Mouse (Mus musculus) limb, embryonic 10.5 days (tissue): ENCODE results near the gene Ifnb1. TPM values are rescaled to one million over a fixed set of nuclear protein-coding genes. Genes with fewer than 3 reads are reported as not detected.

Experiments
- DNase-seq: peaks from one replicate; pipeline ENCODE4 v3.0.0-alpha.2; 2017; ENCODE audit warnings: low spot score
- H3K27ac ChIP-seq: fragments of 300-500 bp; sonication (generic); 2 replicates; pipeline ENCODE4 v1.5.1; 2016; ENCODE audit warnings: mild to moderate bottlenecking
- H3K27me3 ChIP-seq: fragments of 300-500 bp; sonication (generic); 2 replicates; pipeline ENCODE4 v1.6.1; 2016; ENCODE audit warnings: low read depth, mild to moderate bottlenecking; ENCODE audit not compliant: poor library complexity, severe bottlenecking
- H3K36me3 ChIP-seq: fragments of 300-500 bp; sonication (generic); 2 replicates; pipeline ENCODE4 v1.6.1; 2016; ENCODE audit warnings: mild to moderate bottlenecking, moderate library complexity
- H3K4me1 ChIP-seq: fragments of 300-500 bp; sonication (generic); 2 replicates; pipeline ENCODE4 v1.6.1; 2016
- H3K4me3 ChIP-seq: fragments of 300-500 bp; sonication (generic); 2 replicates; pipeline ENCODE4 v1.5.1; 2016; ENCODE audit warnings: mild to moderate bottlenecking, moderate library complexity
- H3K9me3 ChIP-seq: fragments of 300-500 bp; sonication (generic); replicated peaks from 2 replicates; pipeline ENCODE4 v1.6.1; 2016; ENCODE audit warnings: mild to moderate bottlenecking
- WGBS: fragments of 180-500 bp; shearing (Covaris S2); methylation state at CpG from one replicate; pipeline ENCODE4 v1.1.7; 2016; 5-methylcytosine and 5-hydroxymethylcytosine counted together
- polyA plus RNA-seq: library from polyadenylated mRNA; unstranded; fragments of >200 nt; fragmentation: Nextera tagmentation; extraction: Ambion mirVana; gene quantifications from 2 replicates; pipeline ENCODE4 v1.2.1, GENCODE M21; 2016

The Ifnb1 gene
- polyA plus RNA-seq, 1 experiment from 2014 or later = not detected

DNA sequence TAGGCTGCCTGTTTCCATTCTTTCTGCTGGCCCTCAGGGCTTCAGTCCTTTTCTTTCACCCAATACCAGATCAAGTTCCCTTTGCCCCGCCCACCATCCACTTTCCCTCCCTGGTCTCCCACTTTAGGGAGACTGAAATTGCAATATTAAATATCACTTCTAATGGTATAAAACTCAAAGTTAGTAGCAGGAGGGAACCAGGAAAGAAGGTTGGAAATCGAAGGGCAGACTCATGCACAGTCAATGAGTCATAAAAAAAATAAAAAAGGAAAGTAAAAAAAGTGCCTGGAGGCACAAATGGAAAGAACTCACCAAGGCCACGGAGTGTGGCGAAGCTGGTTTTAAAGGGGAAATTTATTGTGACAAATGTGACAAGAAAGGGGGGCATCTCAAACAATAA lies 7.7 kb upstream of the Ifnb1 start:
- H3K9me3 ChIP-seq = no peaks in the 10 kb centered on the region
- H3K4me3 ChIP-seq = no peak overlapping the region
- H3K27me3 ChIP-seq = no peaks in the 10 kb centered on the region
- no peaks in the 10 kb centered on the region for H3K4me1 ChIP-seq
- no peaks in the 10 kb centered on the region for H3K36me3 ChIP-seq
- H3K27ac ChIP-seq = no peak overlapping the region
- DNase-seq = no peak
- WGBS = 62% methylated on average over 4 of the region's 4 CpGs

GRCm38 (mm10) chr4:88526379-88527049 lies 3.9 kb upstream of the Ifnb1 start:
- WGBS = 87% methylated on average over 5 of the region's 5 CpGs

DNA sequence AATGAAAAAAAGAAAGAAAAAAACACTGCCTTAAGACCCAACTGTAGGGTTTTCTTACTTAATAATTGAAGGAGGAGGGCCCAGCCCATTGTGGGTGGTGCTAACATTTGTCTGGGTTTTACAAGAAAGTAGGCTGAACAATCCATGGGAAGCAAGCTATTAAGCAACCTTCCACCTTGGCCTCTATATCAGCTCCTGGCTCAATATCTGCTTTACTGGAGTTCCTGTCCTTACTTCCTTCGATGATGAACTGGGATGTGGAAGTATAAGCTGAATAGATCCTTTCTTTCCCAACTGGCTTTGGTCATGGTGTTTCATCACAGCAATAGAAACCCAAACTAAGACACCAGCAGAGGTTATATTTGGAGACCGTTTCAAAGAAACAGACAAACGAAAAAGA lies 2.8 kb upstream of the Ifnb1 start:
- no peaks in the 10 kb centered on the region for H3K27me3 ChIP-seq
- H3K36me3 ChIP-seq = no peaks in the 10 kb centered on the region
- H3K4me1 ChIP-seq = no peaks in the 10 kb centered on the region
- H3K27ac ChIP-seq = no peak overlapping the region
- 93% methylated on average over 3 of the region's 3 CpGs for WGBS
- DNase-seq = no peak
- no peak overlapping the region for H3K4me3 ChIP-seq
- H3K9me3 ChIP-seq = no peaks in the 10 kb centered on the region

More at GRCm38 (mm10) chr4:88526379-88527049, 3.9 kb upstream of the Ifnb1 start:
- Histone ChIP-seq H3K4me1 (no peaks in the 10 kb centered on the region), H3K27ac (no peak overlapping the region), H3K4me3 (no peak overlapping the region), H3K27me3 (no peaks in the 10 kb centered on the region), H3K36me3 (no peaks in the 10 kb centered on the region), H3K9me3 (no peaks in the 10 kb centered on the region)
- no peak for DNase-seq

- H3K9me3 ChIP-seq = no peaks in the 10 kb centered on the region
- H3K4me1 ChIP-seq = no peaks in the 10 kb centered on the region
- no peak for DNase-seq
- no peak overlapping the region for H3K4me3 ChIP-seq
- H3K27ac ChIP-seq = no peak overlapping the region
- no peaks in the 10 kb centered on the region for H3K36me3 ChIP-seq
- H3K27me3 ChIP-seq = no peaks in the 10 kb centered on the region
These were observed 667 bp upstream of the Ifnb1 start for GRCm38 (mm10) chr4:88523241-88523640.

- Histone ChIP-seq H3K9me3 (no peaks in the 10 kb centered on the region), H3K36me3 (no peaks in the 10 kb centered on the region), H3K27me3 (no peaks in the 10 kb centered on the region), H3K4me3 (no peak overlapping the region), H3K4me1 (peaks cover 5% of the 10 kb centered on the region; the same call in 1 of the 2 replicates), H3K27ac (no peak overlapping the region)
- DNase-seq = no peak
- WGBS = 88% methylated on average over 2 of the region's 2 CpGs
These were observed 4.6 kb downstream of the Ifnb1 start for GRCm38 (mm10) chr4:88517957-88518356.

DNA sequence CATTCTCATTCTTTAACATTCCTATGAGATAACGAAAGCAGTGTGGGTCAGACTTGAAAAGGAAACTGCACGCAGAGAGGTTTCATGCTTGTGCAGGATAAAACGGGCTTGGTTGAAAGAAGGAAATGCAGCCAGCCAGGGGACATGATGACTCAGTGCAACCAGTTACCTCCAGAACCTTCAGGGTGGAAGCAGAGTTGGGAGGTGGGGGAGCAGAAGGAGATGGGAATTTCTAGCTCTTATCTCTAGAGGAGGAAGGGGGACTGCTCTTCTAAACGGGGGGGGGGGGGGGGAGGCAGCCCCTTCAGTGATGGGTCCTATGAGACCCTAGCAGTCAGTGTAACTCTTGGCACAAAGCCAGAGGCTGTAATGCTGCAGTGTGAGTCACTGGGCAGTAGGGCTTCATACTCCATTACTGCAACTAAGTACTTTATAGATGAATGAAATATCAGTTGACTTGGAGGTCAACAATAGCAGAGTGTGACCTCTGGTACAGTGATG lies 6.8 kb downstream of the Ifnb1 start:
- no peak overlapping the region for H3K27ac ChIP-seq
- no peak overlapping the region for H3K4me3 ChIP-seq
- H3K9me3 ChIP-seq = no peaks in the 10 kb centered on the region
- DNase-seq = no peak
- H3K36me3 ChIP-seq = no peaks in the 10 kb centered on the region
- 57% methylated on average over 4 of the region's 4 CpGs for WGBS
- no peaks in the 10 kb centered on the region for H3K27me3 ChIP-seq
- H3K4me1 ChIP-seq = peaks cover 5% of the 10 kb centered on the region; the same call in 1 of the 2 replicates

DNA sequence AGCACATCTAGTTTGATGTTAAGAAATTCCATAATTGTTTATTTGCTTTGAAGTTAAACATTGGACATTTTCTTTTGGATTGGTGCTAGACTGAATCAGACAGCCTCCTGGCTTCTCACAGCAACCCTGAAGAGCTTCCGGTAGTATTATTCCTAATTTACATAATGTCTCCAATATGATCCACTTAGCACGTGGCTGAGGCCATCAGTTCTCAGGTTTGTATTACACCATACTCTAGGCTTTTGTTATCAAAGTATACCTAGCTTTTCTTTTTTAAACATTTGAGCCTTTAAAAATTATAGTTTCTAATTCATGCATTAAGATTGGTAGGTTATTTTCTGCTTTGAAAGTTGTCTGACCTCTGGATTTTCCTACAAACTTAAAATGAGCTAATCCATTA lies 7.3 kb downstream of the Ifnb1 start:
- DNase-seq = no peak
- 80% methylated on average over 2 of the region's 2 CpGs for WGBS
- no peak overlapping the region for H3K27ac ChIP-seq
- no peak overlapping the region for H3K4me3 ChIP-seq
- no peaks in the 10 kb centered on the region for H3K36me3 ChIP-seq
- H3K9me3 ChIP-seq = no peaks in the 10 kb centered on the region
- peaks cover 5% of the 10 kb centered on the region; the same call in 1 of the 2 replicates for H3K4me1 ChIP-seq
- no peaks in the 10 kb centered on the region for H3K27me3 ChIP-seq

DNA sequence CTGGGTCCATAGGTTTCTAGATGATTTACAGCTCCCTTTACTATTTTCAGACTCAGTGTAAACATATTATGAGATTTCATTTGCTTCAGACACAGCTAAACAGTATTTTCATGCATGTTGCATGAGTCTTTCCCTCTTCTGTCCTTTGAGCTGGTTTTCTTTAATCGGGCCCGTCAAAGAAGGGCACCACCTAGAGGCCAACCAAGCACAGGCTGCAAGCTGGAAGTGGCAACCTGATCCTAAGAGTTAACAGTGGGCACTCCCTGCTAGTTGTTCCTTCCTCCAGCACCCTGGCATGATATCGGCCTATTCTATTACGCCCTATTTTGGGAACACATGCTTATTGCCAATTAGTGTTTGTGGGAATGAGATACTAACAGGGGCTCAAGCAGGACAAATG lies 8.2 kb downstream of the Ifnb1 start:
- WGBS = 50% methylated on average over 4 of the region's 4 CpGs
- peak; percentile 58 for DNase-seq

GRCm38 (mm10) chr4:88513743-88514142 lies 8.8 kb downstream of the Ifnb1 start:
- 94% methylated on average over 4 of the region's 4 CpGs for WGBS
- no peak for DNase-seq
- Histone ChIP-seq H3K27me3 (no peaks in the 10 kb centered on the region), H3K4me3 (no peak overlapping the region), H3K4me1 (peaks cover 5% of the 10 kb centered on the region; the same call in 1 of the 2 replicates), H3K36me3 (no peaks in the 10 kb centered on the region), H3K9me3 (no peaks in the 10 kb centered on the region), H3K27ac (no peak overlapping the region)

More for the DNA sequence above, 8.2 kb downstream of the Ifnb1 start:
- H3K4me3 ChIP-seq = no peak overlapping the region
- H3K4me1 ChIP-seq = peaks cover 5% of the 10 kb centered on the region; the same call in 1 of the 2 replicates
- H3K36me3 ChIP-seq = no peaks in the 10 kb centered on the region
- H3K9me3 ChIP-seq = no peaks in the 10 kb centered on the region
- H3K27ac ChIP-seq = no peak overlapping the region
- no peaks in the 10 kb centered on the region for H3K27me3 ChIP-seq

- Histone ChIP-seq H3K27ac (peak overlapping the region; percentile 81), H3K36me3 (no peaks in the 10 kb centered on the region), H3K4me1 (peaks cover 14% of the 10 kb centered on the region), H3K27me3 (no peaks in the 10 kb centered on the region), H3K9me3 (no peaks in the 10 kb centered on the region), H3K4me3 (no peak overlapping the region)
- peak; percentile 54 for DNase-seq
- 39% methylated on average over 4 of the region's 4 CpGs for WGBS
These were observed 18.8 kb downstream of the Ifnb1 start for GRCm38 (mm10) chr4:88503753-88504152.

DNA sequence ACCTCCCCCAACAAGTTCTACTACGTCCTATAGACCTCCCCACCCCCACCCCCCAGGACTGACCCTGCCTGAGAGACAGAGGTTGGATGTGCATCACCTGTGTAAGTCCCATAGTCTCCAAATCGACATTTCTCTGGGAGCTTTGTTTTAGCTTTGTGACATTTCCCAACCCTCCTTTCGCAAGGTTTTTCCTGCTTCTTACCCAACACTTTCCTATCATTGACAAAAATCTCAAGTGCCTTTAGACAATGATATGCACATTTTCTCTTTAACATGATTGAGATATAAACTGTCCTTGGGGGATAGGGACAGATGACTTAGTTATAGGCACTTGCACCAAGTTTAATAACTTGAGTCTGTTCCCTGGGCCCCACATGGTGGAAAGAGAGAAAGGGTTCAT lies 21.3 kb downstream of the Ifnb1 start:
- H3K27me3 ChIP-seq = no peaks in the 10 kb centered on the region
- 97% methylated on average over 3 of the region's 3 CpGs for WGBS
- no peaks in the 10 kb centered on the region for H3K36me3 ChIP-seq
- no peak overlapping the region for H3K27ac ChIP-seq
- H3K9me3 ChIP-seq = no peaks in the 10 kb centered on the region
- no peak for DNase-seq
- peaks cover 14% of the 10 kb centered on the region for H3K4me1 ChIP-seq
- H3K4me3 ChIP-seq = no peak overlapping the region

GRCm38 (mm10) chr4:88496321-88497018 lies 26.1 kb downstream of the Ifnb1 start:
- no peak for DNase-seq

DNA sequence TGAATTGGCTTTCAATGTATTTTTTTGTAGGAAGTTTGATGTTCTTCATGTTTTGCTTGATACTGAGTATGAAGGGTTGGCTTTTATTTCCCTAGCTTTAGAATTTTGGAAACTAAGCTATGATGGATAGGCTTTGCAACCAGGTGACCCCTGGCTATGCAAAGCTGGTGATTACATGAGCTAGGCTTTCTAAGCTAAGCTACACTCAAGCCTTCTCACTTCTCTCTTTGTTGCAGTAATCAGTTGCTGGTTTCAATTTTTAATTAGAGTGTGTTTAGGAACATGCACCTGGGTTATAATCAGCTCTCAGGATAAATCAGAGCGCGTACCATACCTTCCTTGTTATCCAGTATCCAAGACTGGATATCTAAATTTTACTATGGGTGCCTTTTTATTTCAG lies 33.0 kb downstream of the Ifnb1 start:
- Histone ChIP-seq H3K36me3 (no peaks in the 10 kb centered on the region), H3K9me3 (no peaks in the 10 kb centered on the region), H3K27ac (no peak overlapping the region), H3K4me1 (no peaks in the 10 kb centered on the region), H3K27me3 (no peaks in the 10 kb centered on the region), H3K4me3 (no peak overlapping the region)
- 96% methylated on average over 2 of the region's 2 CpGs for WGBS
- DNase-seq = no peak

More at GRCm38 (mm10) chr4:88496321-88497018, 26.1 kb downstream of the Ifnb1 start:
- H3K4me3 ChIP-seq = no peak overlapping the region
- H3K4me1 ChIP-seq = no peaks in the 10 kb centered on the region
- H3K36me3 ChIP-seq = no peaks in the 10 kb centered on the region
- H3K27me3 ChIP-seq = no peaks in the 10 kb centered on the region
- WGBS = 80% methylated on average over 6 of the region's 6 CpGs
- no peak overlapping the region for H3K27ac ChIP-seq
- H3K9me3 ChIP-seq = no peaks in the 10 kb centered on the region
